Mouse (Mus musculus) heart, adult 2 months (tissue): ENCODE data around the gene Sik2.

Source experiments
- CTCF ChIP-seq: fragments of 200-600 bp; IDR thresholded peaks from 2 replicates; pipeline ENCODE4 v1.8.1; 2022; ENCODE audit warnings: antibody characterized with exemption, mild to moderate bottlenecking, moderate library complexity
- POLR2A ChIP-seq: fragments of 200-500 bp; IDR thresholded peaks from 2 replicates; pipeline ENCODE4 v1.6.1; 2011; ENCODE audit warnings: mild to moderate bottlenecking, low read depth, low read length, control low read depth; ENCODE audit not compliant: insufficient read depth

DNA sequence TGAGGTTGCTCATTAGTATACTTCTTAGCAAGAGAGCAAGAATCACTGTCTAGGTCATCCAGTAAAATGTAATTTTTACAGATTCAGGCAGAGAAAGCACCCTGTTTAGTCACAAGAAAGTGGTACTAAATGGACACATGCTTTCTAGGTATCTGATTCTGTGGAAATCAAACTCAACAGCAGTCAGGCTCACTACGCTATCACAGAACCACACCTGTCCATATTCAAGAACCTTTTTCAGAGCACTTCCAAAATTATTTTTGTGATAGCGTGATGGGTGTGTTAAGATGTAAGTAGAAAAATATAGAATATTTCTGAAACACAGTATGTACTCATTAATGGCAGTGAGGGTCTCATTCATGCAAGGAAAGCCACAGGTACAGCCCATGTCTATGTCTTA lies 89.3 kb downstream of the Sik2 start:
- no peak for TF ChIP-seq POLR2A
- no peak for TF ChIP-seq CTCF
